Mouse (Mus musculus) brain, embryonic 14.5 days (tissue): ENCODE measurements around the gene Gm4981.

ENCODE experiments used
- CTCF ChIP-seq: fragments of 200-500 bp; IDR thresholded peaks from 2 replicates; pipeline ENCODE4 v1.5.1; 2012; ENCODE audit warnings: inconsistent platforms, mild to moderate bottlenecking, moderate library complexity, borderline replicate concordance; ENCODE audit not compliant: insufficient read depth, insufficient read length; ENCODE audit errors: extremely low read depth
- POLR2A ChIP-seq: fragments of 200-500 bp; IDR thresholded peaks from 2 replicates; pipeline ENCODE4 v1.6.1; 2012; ENCODE audit warnings: mild to moderate bottlenecking, inconsistent platforms, borderline replicate concordance; ENCODE audit not compliant: poor library complexity, insufficient read depth, insufficient read length, severe bottlenecking; ENCODE audit errors: extremely low read depth

GRCm38 (mm10) chr10:58255954-58256353, 19.5 kb upstream of the Gm4981 start:
- no peak for TF ChIP-seq CTCF
- TF ChIP-seq POLR2A: no peak
